Mouse (Mus musculus): ENCODE measurements around the gene Ccp110. TPM values are rescaled to one million over a fixed set of nuclear protein-coding genes. Genes with fewer than 3 reads are reported as not detected.
A peak's percentile ranks its signal among the peaks of the same experiment; 100 is the strongest.

Gene Ccp110
- total and polyA plus RNA-seq, 3 experiments: 10.6 to 16.3 (median 13.4) TPM

GRCm38 (mm10) chr7:118698882-118699281 lies 13.5 kb upstream of the Ccp110 start:
- Histone ChIP-seq H3K9me3 (replicated peaks; ENCODE audit: low read length) (no peaks in the 10 kb centered on the region), H3K36me3 (replicated peaks in 1 of 2; ENCODE audit: control insufficient read depth in 1 of 2, insufficient read depth in 1 of 2, low read length in 1 of 2) (peaks cover 51 to 69% of the 10 kb centered on the region in 2 experiments), H3K9ac (ENCODE audit: insufficient read depth, low read depth) (no peak overlapping the region), H3K27ac (ENCODE audit: insufficient read depth, low read depth) (no peak overlapping the region), H3K79me2 (replicated peaks; ENCODE audit: control insufficient read depth, extremely low read depth, insufficient read depth, poor library complexity, severe bottlenecking) (peaks cover 42% of the 10 kb centered on the region), H3K4me1 (ENCODE audit: control insufficient read depth in 1 of 2, insufficient read depth in 2 of 2) (peaks cover 8 to 33% of the 10 kb centered on the region in 2 experiments), H3K4me3 (replicated peaks in 1 of 3; ENCODE audit: low read depth in 2 of 3, low read length in 2 of 3, poor library complexity in 1 of 3) (no peak overlapping the region), H3K4me2 (ENCODE audit: insufficient read depth, low read depth, poor library complexity, severe bottlenecking) (no peak overlapping the region), H3K27me3 (replicated peaks) (no peaks in the 10 kb centered on the region)
- no peak for DNase-seq (ENCODE audit: extremely low read depth)
- in situ Hi-C loops (cut with MboI; ENCODE audit: low pct_ligation_motif_present, low pct_unique_long_range_greater_than_20kb, low sequenced_read_pairs): no loop called here
- dilution Hi-C loops (cut with MboI; ENCODE audit: extremely low pct_ligation_motif_present, extremely low pct_unique_long_range_greater_than_20kb, low sequenced_read_pairs): no loop called here
- TF ChIP-seq NELFE (IDR thresholded peaks at IDR 0.05; ENCODE audit: low read depth, low read length): no peak
- no peak for TF ChIP-seq MXI1 (IDR thresholded peaks at IDR 0.05; ENCODE audit: low read depth, low read length)
- TF ChIP-seq GABPA (IDR thresholded peaks at IDR 0.05; ENCODE audit: insufficient replicate concordance, low read depth, low read length): no peak
- no peak for TF ChIP-seq ZC3H11A (IDR thresholded peaks at IDR 0.05; ENCODE audit: low read depth, low read length)
- TF ChIP-seq SIN3A (IDR thresholded peaks at IDR 0.05; ENCODE audit: low read length): no peak

DNA sequence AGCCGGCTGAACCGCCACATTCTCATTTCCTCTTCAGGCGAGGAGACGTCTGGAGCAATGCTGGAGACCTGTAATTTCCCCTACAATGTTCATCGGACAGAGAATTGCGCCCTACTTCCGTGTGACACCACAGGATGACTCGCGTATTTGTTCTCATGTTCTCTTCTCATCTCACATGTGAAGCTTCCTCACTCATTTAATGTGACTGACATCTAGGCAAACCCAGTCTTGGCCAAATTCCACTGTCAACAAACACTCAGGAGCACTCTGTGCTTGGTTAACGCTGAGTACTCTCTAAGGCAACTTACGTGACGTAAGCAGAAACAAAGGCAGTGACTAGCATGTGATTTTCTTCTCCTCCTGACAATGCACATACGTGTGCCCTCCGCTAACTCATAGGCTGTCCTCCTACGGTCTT lies 9.2 kb upstream of the Ccp110 start:
- peak overlapping the region; percentile 94 for H3K9ac ChIP-seq (ENCODE audit: insufficient read depth, low read depth)
- no peaks in the 10 kb centered on the region for H3K9me3 ChIP-seq (replicated peaks; ENCODE audit: low read length)
- H3K27ac ChIP-seq (ENCODE audit: insufficient read depth, low read depth): peak overlapping the region; percentile 83
- peak; percentile 78 for DNase-seq (ENCODE audit: extremely low read depth)
- peak; percentile 3; the same call in 1 of the 2 replicates for TF ChIP-seq ETS1 (conservative IDR thresholded peaks at IDR 0.05; ENCODE audit: low read depth, low read length)
- TF ChIP-seq MXI1 (IDR thresholded peaks at IDR 0.05; ENCODE audit: low read depth, low read length): 0 out of 2 replicates have a peak, but pooled peaks have one; percentile 11
- no peak for TF ChIP-seq ZKSCAN1 (IDR thresholded peaks at IDR 0.05; ENCODE audit: borderline replicate concordance, low read depth, low read length)
- peak; percentile 78 for TF ChIP-seq SIN3A (IDR thresholded peaks at IDR 0.05; ENCODE audit: low read length)
- peak; percentile 55; the same call in 1 of the 2 replicates for TF ChIP-seq ELF1 (IDR thresholded peaks at IDR 0.05; ENCODE audit: low read depth, low read length)
- no peak for TF ChIP-seq MEF2A (IDR thresholded peaks at IDR 0.05; ENCODE audit: borderline replicate concordance, low read depth, low read length)
- peak; percentile 75; the same call in 1 of the 2 replicates for TF ChIP-seq MYC (IDR thresholded peaks at IDR 0.05; ENCODE audit: low read depth, low read length)
- peaks cover 15 to 31% of the 10 kb centered on the region in 2 experiments for H3K36me3 ChIP-seq (replicated peaks in 1 of 2; ENCODE audit: control insufficient read depth in 1 of 2, insufficient read depth in 1 of 2, low read length in 1 of 2)
- H3K79me2 ChIP-seq (replicated peaks; ENCODE audit: control insufficient read depth, extremely low read depth, insufficient read depth, poor library complexity, severe bottlenecking): peaks cover 53% of the 10 kb centered on the region
- H3K4me1 ChIP-seq (ENCODE audit: control insufficient read depth in 1 of 2, insufficient read depth in 2 of 2): peaks cover 8 to 40% of the 10 kb centered on the region in 2 experiments
- in situ Hi-C loops (cut with MboI; ENCODE audit: low pct_ligation_motif_present, low pct_unique_long_range_greater_than_20kb, low sequenced_read_pairs) (no loop called here), dilution Hi-C loops (cut with MboI; ENCODE audit: extremely low pct_ligation_motif_present, extremely low pct_unique_long_range_greater_than_20kb, low sequenced_read_pairs) (no loop called here)
- H3K27me3 ChIP-seq (replicated peaks): no peaks in the 10 kb centered on the region
- H3K4me2 ChIP-seq (ENCODE audit: insufficient read depth, low read depth, poor library complexity, severe bottlenecking): peak overlapping the region; percentile 99
- peak overlapping the region; percentile 70 to 94 (median 79) for H3K4me3 ChIP-seq (replicated peaks in 1 of 3; ENCODE audit: low read depth in 2 of 3, low read length in 2 of 3, poor library complexity in 1 of 3)

Measured in CH12.LX (cell line).